Mouse (Mus musculus): ENCODE measurements around the gene Galnt10.

Gene Galnt10

DNA sequence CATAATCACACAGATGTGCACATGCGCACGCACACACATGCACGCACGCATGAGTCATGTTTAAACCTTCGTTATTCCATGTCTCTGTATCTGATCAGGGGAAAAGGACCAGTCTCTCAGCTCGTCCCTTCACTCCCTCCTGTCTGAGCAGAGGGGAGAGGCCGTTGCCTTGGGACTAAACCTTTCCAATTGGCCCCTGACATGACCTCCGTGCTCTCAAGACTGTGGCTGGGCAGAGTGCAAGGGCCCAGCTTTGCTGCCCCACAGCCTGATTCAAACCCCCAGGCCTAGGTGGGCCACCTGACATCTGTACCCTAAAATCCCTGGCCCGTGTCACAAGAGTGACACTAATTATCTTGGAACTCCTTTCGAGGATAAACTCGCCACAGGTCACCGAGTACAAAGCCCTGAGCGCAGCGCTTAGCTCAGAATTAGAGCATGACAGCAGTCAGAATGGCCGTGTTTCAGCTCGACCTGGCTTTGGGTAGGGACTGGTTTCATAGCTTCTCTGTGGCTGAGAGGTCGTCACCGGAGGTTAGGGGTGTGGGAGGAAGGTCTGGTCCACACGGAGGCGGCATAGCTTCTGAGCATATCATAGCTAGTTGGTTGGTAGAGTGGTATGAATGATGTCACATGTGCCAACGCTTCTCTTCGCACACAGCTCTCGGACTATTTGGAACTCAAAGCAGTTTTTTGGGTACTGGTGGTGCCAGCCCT, 7.1 kb downstream of the Galnt10 start:
- ChIA-PET CTCF (interaction anchor here in 3 of 4 experiments (0.6 to 0.8 kb wide), 3 partner anchors 9 to 195 kb away, joined by 3 read pairs; no protein-coding TSS in a partner anchor), POLR2A (interaction anchor here in 3 of 4 experiments (0.5 to 4.7 kb wide), 7 partner anchors 8 to 77 kb away, joined by 3 to 27 read pairs (median 4); no protein-coding TSS in a partner anchor)

DNA sequence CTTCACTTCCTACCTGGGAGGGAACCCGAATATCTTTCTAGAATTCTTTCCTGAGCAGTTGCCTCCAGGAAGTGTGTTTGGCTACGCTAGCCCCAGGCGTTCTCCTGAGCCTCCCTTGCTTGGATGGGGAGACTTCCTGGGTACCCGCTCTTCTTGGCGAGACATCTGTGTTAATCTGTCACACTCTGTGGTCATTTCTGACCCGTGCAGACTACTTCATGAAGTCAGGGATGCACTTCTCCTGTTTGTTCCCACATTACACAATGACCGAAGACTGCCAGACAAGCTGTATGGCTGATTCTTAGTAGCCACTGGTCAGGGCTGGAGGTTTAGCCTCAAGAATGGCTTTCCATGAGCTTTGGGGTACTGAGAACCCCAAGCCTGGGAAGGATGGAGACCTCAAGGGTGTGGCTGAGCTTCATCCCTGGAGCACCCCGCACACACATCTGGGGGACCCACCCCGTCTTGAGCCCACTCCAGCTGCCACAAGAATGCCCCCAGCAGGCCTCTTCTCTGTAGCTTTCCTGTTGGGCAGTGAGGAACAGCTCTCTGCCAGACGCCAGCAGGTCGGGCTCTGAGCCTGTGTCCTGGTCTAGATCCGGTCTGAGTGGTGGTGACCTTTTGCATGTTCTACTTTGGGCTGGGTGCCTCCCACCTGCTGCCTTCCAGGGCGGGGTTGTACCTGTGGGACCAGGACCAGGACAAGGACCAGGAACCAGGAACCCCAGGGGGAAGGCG, 7.8 kb downstream of the Galnt10 start:
- ChIA-PET CTCF (interaction anchor here in 1 of 4 experiments (0.6 kb wide), 1 partner anchor 10 kb away, joined by 3 read pairs; no protein-coding TSS in a partner anchor), POLR2A (interaction anchor here in 3 of 4 experiments (0.5 to 4.7 kb wide), 8 partner anchors 9 to 76 kb away, joined by 3 to 27 read pairs (median 4); no protein-coding TSS in a partner anchor)

DNA sequence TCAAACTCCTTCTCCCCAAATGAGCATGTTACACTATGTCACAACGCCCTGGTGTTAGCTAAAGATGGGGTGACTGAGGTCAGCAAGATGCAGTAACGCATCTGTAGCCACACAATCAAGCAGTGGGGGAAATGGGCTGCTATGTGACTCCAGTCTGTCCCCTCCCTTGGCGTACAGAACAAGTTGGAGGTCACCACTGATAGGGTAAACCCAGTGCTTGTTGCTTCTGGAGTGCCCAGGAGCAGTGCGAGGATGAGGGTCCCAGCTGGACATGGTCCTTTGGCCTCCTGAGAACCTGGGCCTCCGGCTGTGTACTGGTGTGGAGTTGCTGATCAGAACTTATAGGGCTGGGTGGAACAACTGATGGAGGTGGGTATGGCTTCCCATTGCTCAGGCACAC, 8.6 kb downstream of the Galnt10 start:
- ChIA-PET CTCF (no interaction called here), POLR2A (interaction anchor here in 2 of 4 experiments (0.6 to 4.7 kb wide), 4 partner anchors 8 to 15 kb away, joined by 3 to 27 read pairs (median 5); no protein-coding TSS in a partner anchor)

DNA sequence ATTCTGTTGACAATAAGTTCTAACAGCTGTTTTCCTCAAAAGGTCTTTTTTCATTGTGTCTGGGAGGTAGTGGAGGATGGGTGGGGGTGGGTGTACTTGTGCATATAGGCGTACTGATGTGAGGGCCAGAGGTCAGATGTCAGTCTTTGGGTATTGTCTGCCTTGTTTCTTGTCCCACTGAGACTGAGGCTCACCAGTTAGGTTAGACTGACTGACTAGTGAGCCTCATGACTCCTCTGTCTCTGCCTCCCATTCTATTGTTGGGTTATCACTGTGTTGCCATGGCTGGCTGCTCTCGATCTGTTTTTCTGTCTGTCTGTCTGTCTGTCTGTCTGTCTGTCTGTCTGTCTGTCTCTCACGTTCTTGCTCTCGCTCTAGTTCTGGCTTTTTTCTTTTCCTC, 9.1 kb downstream of the Galnt10 start:
- ChIA-PET POLR2A (interaction anchor here in 1 of 4 experiments (0.6 to 0.8 kb wide), 3 partner anchors 15 to 375 kb away, joined by 3 to 6 read pairs (median 4); no protein-coding TSS in a partner anchor), CTCF (interaction anchor here in 2 of 4 experiments (0.6 to 1.4 kb wide), 2 partner anchors 10 to 93 kb away, joined by 3 to 7 read pairs; no protein-coding TSS in a partner anchor)

DNA sequence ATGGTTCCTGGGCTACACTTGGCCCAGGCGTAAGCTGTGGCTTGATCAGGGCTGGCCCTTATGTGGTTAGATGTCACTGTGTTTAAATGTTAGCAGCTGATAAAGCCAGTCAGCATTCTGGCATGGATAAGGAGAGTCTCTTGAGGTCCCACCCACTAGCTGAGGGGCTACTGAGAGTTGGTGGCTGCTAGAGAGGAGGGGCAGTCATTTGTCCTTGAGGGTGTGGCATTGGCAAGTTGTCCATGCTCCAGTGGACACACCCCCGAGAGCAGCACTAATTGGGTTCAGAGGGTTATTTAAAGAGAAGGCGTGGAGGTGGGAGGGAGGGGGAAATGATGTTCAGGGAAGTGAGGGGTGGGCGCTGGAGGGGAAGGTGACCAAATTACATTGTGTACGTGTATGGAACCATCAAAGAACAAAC, 9.7 kb downstream of the Galnt10 start:
- ChIA-PET CTCF (interaction anchor here in 2 of 4 experiments (0.6 to 1.4 kb wide), 3 partner anchors 11 to 136 kb away, joined by 3 to 7 read pairs (median 3); no protein-coding TSS in a partner anchor), POLR2A (interaction anchor here in 1 of 4 experiments (0.6 to 1.1 kb wide), 3 partner anchors 29 to 375 kb away, joined by 3 to 6 read pairs (median 4); no protein-coding TSS in a partner anchor)

DNA sequence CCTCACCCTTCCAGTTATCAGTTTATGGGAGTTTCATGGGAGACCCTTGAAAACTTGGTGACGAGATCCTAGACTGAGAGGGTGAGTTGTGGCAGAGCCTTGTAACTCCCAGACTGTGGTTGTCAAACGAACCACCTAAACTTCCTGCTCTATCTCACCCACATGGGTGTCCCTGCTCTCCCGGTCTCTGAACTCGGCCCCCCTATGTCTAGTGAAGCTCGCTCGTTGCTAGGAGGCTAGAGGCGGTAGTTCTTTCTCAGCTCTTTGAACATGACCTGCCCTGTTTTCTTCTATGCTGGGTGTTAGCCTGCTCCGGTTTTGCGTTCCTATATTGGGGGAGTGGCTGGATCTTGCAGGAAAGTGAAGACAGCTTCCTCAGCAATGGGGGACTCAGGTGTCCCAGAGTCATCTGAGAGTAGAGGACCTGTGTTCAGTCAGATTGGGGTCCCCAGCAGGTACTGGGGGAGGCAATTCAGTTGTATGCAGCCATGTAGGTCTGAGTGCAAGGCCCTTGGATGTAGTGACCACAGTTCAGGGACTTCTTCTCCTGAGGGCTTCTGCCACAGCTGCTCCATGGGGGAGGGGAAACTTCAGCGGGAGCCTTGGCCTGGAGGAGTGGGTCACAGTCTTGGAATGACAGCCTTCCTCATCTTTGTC, 10.6 kb downstream of the Galnt10 start:
- POLR2A ChIA-PET: interaction anchor here in 1 of 4 experiments (1.1 kb wide), 1 partner anchor 30 kb away, joined by 3 read pairs; no protein-coding TSS in a partner anchor

DNA sequence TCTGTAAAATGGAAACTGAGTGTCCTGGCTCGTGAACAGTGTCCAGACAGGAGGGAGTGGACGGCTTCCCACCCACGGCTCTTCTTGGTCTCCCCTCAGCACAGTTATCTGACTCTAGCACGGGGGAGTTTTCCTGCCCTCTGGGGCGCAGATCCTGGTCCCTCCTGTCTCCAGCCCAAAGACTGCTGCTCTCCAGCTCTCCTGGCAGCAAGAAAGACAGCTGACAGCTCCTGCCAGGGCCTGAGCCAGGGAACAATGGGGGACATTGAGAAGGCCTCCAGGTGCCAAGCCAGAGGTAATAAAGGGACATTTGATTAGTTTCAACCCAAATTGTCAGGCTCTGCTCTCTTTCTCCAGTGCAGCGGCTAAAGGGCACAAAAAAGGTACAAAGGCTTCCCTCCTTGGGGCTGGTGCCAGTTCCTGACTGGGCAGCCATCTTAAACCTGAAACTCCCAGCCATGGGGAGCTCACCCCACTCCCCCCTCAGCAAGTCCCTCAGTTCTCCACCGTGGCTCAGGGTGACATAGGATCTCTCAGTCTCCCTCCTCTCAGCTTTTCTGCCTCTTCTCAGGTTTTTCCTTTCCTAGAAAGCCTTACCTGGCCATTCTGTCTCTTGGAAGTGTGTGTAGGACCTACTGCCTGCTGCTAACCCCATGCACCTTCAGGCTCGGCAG, 11.5 kb downstream of the Galnt10 start:
- ChIA-PET CTCF (no interaction called here), POLR2A (interaction anchor here in 1 of 4 experiments (0.9 kb wide), 1 partner anchor 52 kb away, joined by 3 read pairs; no protein-coding TSS in a partner anchor)

More for the DNA sequence above, 10.6 kb downstream of the Galnt10 start:
- CTCF ChIA-PET: interaction anchor here in 1 of 4 experiments (0.8 to 1.4 kb wide), 2 partner anchors 92 to 135 kb away, joined by 3 read pairs; no protein-coding TSS in a partner anchor

DNA sequence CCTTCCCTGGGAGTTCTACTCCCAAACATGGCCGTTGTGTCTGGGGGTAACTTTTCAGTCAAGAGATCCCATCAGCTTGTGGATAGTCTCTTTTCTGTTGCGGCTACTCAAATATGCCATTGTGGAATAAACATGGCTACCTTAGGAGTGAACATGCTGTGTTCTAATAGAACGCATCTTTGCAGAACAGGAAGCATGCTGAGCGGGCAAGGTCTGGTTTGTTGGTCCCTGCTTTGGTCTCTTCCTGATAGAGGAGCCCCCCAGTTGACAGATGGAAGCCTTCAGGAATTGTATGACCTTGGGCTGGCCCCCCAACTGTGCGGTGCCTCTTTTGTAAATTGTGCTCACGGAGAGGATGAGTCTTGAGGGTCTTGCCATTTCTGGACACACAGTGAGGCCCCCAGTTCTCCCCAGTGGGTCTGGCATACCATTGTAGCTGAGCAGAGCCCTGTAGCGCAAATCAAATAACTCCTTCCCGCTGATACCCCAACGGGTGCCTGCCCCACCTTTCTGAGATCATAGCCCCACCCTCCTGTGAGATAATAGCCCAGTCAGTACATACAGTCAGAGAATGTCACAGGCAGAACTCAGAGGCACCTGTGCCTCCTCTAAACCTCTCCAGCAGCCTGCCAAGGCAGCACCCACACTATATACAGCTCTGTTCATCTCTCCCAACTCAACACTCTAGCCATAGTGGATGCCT, 12.3 kb downstream of the Galnt10 start:
- POLR2A ChIA-PET: interaction anchor here in 2 of 4 experiments (0.9 to 1.4 kb wide), 2 partner anchors 13 to 52 kb away, joined by 3 read pairs; no protein-coding TSS in a partner anchor
- CTCF ChIA-PET: no interaction called here

DNA sequence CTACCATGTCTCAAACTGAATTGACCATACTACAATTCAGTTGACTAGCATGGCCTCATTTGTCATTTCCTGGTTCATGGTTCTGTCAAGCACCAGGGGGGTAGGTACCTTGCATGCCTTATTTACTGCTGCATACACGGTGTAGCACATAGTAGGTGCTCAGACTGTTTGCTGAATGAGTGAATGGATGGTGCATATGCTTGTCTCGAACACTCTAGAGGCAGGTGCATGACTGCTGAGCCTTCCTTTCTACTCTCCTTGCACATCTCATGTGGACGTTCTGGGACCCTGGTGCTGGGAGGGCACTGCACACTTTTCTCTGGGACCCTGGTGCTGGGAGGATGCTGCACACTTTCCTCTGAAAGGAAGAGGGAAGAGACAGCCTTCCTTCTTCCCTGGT, 13.0 kb downstream of the Galnt10 start:
- ChIA-PET CTCF (no interaction called here), POLR2A (interaction anchor here in 1 of 4 experiments (1.4 kb wide), 1 partner anchor 14 kb away, joined by 3 read pairs; no protein-coding TSS in a partner anchor)

DNA sequence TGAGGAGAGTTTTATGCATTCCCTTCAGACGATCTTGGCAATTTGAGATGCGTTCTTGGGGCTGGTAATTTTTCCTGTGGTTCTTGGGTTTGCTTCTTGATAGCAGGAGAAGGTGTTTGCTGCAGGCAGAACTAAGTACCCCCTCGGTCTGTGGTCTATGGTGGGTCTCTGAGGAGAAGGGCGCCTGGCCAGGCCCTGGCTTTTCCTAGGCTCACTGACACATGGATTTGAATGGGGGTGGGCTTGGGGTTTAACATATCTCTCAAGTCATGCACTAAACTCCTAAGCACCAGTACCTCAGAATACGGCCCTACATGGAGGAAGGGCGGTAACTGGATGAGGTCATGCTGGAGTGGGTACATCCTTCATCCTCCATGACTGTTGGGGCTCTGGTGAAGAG, 13.5 kb downstream of the Galnt10 start:
- ChIA-PET POLR2A (no interaction called here), CTCF (no interaction called here)

DNA sequence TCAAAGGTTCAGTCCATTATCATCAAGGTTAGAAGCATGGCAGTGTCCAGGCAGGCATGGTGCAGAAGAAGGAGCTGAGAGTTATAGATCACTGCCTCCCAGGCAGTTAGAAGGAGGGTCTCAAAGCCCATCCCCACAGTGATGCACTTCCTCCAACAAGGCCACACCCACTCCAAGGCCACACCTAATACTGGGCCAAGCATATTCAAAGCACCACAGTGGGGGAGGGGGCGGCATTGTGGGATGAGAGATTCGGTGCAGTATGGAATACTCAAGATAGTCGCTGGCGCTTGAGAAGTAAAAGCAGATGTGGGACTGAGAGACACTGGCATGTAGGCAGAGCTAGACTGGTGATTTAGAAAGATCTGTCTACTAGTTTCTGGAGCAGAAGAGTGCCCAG, 14.9 kb downstream of the Galnt10 start:
- POLR2A ChIA-PET: interaction anchor here in 3 of 4 experiments (0.6 to 4.8 kb wide), 8 partner anchors 8 to 444 kb away, joined by 3 to 27 read pairs (median 4); no protein-coding TSS in a partner anchor

DNA sequence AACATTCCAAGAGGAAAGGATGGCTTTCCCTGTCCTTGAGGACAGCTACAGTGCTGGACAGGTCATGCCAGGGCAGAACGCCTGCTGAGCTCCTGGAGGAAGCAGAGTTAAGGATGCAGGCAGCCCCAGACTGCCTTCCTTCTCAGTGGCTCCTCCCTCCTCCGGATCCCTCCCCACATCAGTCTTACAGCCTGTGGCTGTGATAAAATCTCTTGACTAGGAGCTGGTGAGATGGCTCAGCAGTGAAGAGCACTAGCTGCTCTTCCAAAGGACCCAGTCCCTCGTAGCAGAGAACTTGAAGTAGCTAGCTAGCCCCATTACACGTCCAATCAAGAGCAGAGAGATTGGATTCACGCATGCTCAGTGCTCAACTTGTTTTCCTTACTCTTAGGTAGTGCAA, 15.6 kb downstream of the Galnt10 start:
- POLR2A ChIA-PET: interaction anchor here in 3 of 4 experiments (0.6 to 4.8 kb wide), 8 partner anchors 9 to 506 kb away, joined by 3 to 27 read pairs (median 4); no protein-coding TSS in a partner anchor
- CTCF ChIA-PET: interaction anchor here in 3 of 4 experiments (0.5 to 1.4 kb wide), 3 partner anchors 34 to 1870 kb away, joined by 3 to 4 read pairs (median 3); no protein-coding TSS in a partner anchor

More for the DNA sequence above, 14.9 kb downstream of the Galnt10 start:
- CTCF ChIA-PET: interaction anchor here in 2 of 4 experiments (0.6 to 1.4 kb wide), 2 partner anchors 33 to 76 kb away, joined by 3 to 4 read pairs; no protein-coding TSS in a partner anchor

DNA sequence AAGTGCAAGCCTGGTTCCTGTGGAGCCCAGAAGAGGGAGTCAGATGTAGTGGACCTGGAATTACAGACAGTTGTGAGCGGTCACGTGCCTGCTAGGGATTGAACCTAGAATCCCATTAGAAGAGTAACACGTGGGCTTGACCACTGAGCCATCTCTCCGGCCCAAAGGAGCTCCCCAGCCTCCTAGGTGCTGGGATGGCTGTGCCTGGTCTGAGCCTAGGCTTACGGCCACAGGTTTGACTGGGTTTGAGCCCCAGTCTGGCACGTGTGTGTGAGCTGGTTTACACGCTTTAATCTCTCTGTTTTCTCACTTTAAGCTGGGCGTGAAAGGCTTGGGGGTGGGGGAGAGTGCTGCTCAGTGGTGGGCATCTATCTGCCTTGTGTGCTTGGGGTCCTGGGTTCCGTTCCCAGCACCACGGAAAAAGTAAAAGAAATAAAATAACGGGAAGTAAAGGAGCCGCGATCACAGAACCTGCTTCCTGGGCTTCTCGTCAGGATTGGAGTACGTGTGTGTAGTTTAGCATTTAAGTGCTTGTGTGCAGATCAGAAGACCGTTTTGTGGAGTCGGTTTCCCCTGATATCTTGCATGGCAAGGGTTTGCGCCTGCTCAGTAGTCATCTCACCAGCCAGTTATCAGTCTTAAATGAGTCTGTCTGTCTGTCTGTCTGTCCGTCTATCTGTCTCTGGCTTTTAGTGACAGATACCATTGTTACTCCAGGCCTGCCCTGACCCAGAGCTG, 16.4 kb downstream of the Galnt10 start:
- ChIA-PET POLR2A (interaction anchor here in 2 of 4 experiments (0.7 to 4.8 kb wide), 4 partner anchors 10 to 35 kb away, joined by 3 to 27 read pairs (median 6); no protein-coding TSS in a partner anchor), CTCF (interaction anchor here in 2 of 4 experiments (0.5 to 1.4 kb wide), 2 partner anchors 35 to 1871 kb away, joined by 3 to 4 read pairs; no protein-coding TSS in a partner anchor)

DNA sequence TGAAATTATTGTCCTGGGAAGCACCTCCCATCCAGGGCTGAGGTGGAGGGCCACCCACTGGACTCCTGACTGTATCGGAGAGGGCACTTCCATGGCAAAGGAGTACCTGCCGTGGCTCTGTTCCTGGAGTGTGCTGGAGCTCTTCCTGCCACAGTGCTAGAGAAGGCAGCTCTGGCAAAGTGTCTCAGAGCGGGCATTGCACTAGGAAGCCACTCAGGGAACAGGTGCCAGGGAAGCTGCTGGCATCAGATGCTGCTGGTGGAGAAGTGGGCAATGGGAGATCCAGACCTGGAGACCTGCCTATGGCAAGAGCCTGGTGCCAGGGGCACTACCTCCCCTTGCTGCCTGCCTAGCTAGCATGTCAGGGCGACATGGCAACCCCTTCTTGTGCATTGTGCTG, 17.0 kb downstream of the Galnt10 start:
- CTCF ChIA-PET: no interaction called here

DNA sequence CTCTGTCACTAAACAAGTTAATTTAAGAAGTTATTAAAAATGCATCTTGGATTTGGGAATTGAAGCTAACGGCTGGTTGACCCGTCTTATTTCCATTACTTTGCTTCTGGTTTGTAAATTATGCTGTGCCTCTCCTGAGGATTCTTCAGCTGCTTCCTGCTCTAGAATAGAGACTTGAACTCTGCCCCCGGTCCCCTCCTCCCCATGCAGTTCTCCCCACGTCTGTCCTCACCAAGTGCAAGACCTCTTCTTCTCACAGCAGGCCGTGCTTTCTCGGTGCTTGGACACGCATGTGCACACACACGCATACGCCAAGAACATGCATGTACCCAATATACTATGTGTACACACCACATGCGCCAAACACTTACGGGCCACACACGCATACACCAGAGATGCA, 18.0 kb downstream of the Galnt10 start:
- CTCF ChIA-PET: interaction anchor here in 1 of 4 experiments (1.1 kb wide), 1 partner anchor 237 kb away, joined by 3 read pairs; no protein-coding TSS in a partner anchor
- POLR2A ChIA-PET: interaction anchor here in 1 of 4 experiments (4.8 kb wide), 1 partner anchor 12 kb away, joined by 27 read pairs; no protein-coding TSS in a partner anchor

More for the DNA sequence above, 17.0 kb downstream of the Galnt10 start:
- POLR2A ChIA-PET: interaction anchor here in 2 of 4 experiments (1.8 to 4.8 kb wide), 2 partner anchors 11 kb away, joined by 8 to 27 read pairs; no protein-coding TSS in a partner anchor

DNA sequence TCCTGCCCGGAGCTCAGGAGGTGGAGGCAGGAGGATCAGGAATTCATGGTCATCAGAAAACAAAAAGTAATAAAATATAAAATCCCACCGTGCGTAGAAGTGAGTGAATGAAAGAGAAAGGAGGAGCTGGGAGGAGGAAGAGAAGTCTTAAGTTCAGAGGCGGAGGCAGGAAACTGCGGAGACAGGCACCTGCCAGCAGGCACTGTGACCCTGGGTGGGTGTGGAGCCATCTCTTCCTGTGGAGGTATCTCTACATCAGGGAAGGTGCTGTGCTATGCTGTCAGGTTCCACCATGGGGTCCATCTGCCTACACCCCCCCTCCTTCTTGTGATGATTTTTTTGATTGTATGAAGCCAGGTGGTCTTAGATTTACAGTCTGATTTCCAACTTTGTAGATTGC, 19.5 kb downstream of the Galnt10 start:
- CTCF ChIA-PET: no interaction called here

More for the DNA sequence above, 19.5 kb downstream of the Galnt10 start:
- POLR2A ChIA-PET: interaction anchor here in 3 of 4 experiments (0.5 to 1.7 kb wide), 4 partner anchors 12 to 81 kb away, joined by 3 to 11 read pairs (median 5); no protein-coding TSS in a partner anchor

All from embryonic stem cell, embryonic (primary cell).